Mouse (Mus musculus) cerebellum, adult 9-10 months (tissue): ENCODE measurements around the gene Kctd21.
A peak's percentile ranks its signal among the peaks of the same experiment; 100 is the strongest.

Experiments
- DNase-seq: peaks from one replicate; pipeline ENCODE4 v3.0.0; 2022

Gene Kctd21

GRCm38 (mm10) chr7:97331726-97332666, at the start of gene Kctd21, which contains the start of gene Usp35:
TSS of gene Kctd21 (plus strand) at chr7:97332327.
TSS of gene Usp35 (minus strand) at chr7:97332020.
- peak; percentile 96 for DNase-seq

GRCm38 (mm10) chr7:97296986-97297385, 35.1 kb upstream of the Kctd21 start:
- no peak for DNase-seq

GRCm38 (mm10) chr7:97297466-97297865, 34.7 kb upstream of the Kctd21 start:
- peak; percentile 68 for DNase-seq

GRCm38 (mm10) chr7:97298279-97298678, 33.8 kb upstream of the Kctd21 start:
- DNase-seq: no peak

- DNase-seq: no peak
Measured at GRCm38 (mm10) chr7:97298943-97299342, 33.2 kb upstream of the Kctd21 start.

- no peak for DNase-seq
Measured at GRCm38 (mm10) chr7:97300914-97301313, 31.2 kb upstream of the Kctd21 start.

- DNase-seq: no peak
Measured at GRCm38 (mm10) chr7:97301321-97301720, 30.8 kb upstream of the Kctd21 start.

GRCm38 (mm10) chr7:97302261-97302660, 29.9 kb upstream of the Kctd21 start:
- DNase-seq: no peak

- no peak for DNase-seq
Measured at GRCm38 (mm10) chr7:97302876-97303275, 29.3 kb upstream of the Kctd21 start.

- DNase-seq: no peak
Measured at GRCm38 (mm10) chr7:97303614-97304013, 28.5 kb upstream of the Kctd21 start.

GRCm38 (mm10) chr7:97304471-97304870, 27.7 kb upstream of the Kctd21 start:
- no peak for DNase-seq

GRCm38 (mm10) chr7:97305206-97305605, 26.9 kb upstream of the Kctd21 start:
- no peak for DNase-seq

GRCm38 (mm10) chr7:97306813-97307212, 25.3 kb upstream of the Kctd21 start:
- no peak for DNase-seq

- no peak for DNase-seq
Measured at GRCm38 (mm10) chr7:97307546-97307945, 24.6 kb upstream of the Kctd21 start.

- no peak for DNase-seq
Measured at GRCm38 (mm10) chr7:97309461-97310340, 22.4 kb upstream of the Kctd21 start.

GRCm38 (mm10) chr7:97310341-97310635, 21.8 kb upstream of the Kctd21 start:
- DNase-seq: no peak

- DNase-seq: no peak
Measured at GRCm38 (mm10) chr7:97311620-97312019, 20.5 kb upstream of the Kctd21 start.

GRCm38 (mm10) chr7:97312196-97312595, 19.9 kb upstream of the Kctd21 start:
- DNase-seq: no peak

- DNase-seq: no peak
Measured at GRCm38 (mm10) chr7:97312856-97313255, 19.3 kb upstream of the Kctd21 start.

GRCm38 (mm10) chr7:97313364-97313995, 18.6 kb upstream of the Kctd21 start:
- no peak for DNase-seq

GRCm38 (mm10) chr7:97314646-97315045, 17.5 kb upstream of the Kctd21 start:
- DNase-seq: peak; percentile 24

- no peak for DNase-seq
Measured at GRCm38 (mm10) chr7:97315656-97316055, 16.5 kb upstream of the Kctd21 start.

- DNase-seq: no peak
Measured at GRCm38 (mm10) chr7:97317706-97318105, 14.4 kb upstream of the Kctd21 start.
